ENCODE assay signal across 8 mouse cellular contexts in the genomic region with DNA sequence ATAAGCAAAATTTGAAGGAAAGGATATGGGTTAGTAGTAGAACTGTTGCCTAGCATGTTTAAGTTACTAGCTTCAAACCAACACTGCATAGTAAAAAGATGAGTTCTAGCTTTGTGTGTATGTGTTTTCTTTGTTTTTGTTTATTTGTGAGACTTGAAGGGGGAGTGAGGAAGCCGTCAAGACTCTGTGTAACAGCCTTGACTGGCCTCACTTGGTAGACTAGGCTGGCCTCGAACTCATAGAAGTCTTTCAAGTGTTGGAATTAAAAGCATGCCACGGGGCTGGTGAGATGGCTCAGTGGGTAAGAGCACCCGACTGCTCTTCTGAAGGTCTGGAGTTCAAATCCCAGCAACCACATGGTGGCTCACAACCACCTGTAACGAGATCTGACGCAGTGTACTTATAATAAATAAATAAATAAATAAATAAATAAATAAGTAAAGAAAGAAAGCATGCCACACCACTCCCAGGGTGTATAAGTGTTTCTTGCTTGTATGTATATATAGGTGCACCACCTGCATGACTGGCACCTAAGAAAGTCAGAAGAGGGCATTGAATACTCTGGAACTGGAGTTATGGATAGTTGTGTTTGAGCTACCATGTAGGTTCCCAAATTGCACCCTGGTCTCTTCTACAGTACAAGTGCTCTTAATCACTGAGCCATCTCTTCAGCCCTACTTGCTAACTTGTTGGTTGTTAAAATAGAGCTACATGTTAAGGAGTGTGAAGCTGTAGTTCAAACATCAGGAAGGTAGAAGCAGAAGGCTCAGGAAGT. TPM values are rescaled to one million over a fixed set of nuclear protein-coding genes. Genes with fewer than 3 reads are reported as not detected.
DNase-seq lines count a peak whose midpoint lies in the region; ATAC-seq lines count a peak whose summit lies in the region.

No protein-coding gene starts in this region.

- intact Hi-C loops in heart, postnatal 10 days (cut with DNase I) = loop anchor here (2.0 kb wide), 1 partner anchor 47 kb away; no protein-coding TSS in a partner anchor

- no peaks in the 10 kb centered on the region for H3K9me3 ChIP-seq in heart, embryonic 15.5 days (replicated peaks)
- no peaks in the 10 kb centered on the region for H3K9me3 ChIP-seq in forebrain, embryonic 12.5 days
- no peaks in the 10 kb centered on the region for H3K9me3 ChIP-seq in megakaryocyte, embryonic 14.5 days

- DNase-seq in heart, postnatal 10 days = no peak
- peak; percentile 24 to 35 for DNase-seq in B cell, adult 2 months
- DNase-seq in left cerebral cortex, adult 9 months (ENCODE audit: low spot score in 2 of 2) = no peak
- no peak for DNase-seq in kidney, adult 8-10 months

- H3K27ac ChIP-seq in heart, embryonic 15.5 days = peak overlapping the region; percentile 83
- peak overlapping the region; percentile 76 for H3K27ac ChIP-seq in forebrain, embryonic 12.5 days

- no peaks in the 10 kb centered on the region for H3K27me3 ChIP-seq in heart, embryonic 15.5 days
- H3K27me3 ChIP-seq in forebrain, embryonic 12.5 days = no peaks in the 10 kb centered on the region
- H3K27me3 ChIP-seq in megakaryocyte, embryonic 14.5 days (replicated peaks) = no peaks in the 10 kb centered on the region

- H3K4me2 ChIP-seq in heart, embryonic 15.5 days = peak overlapping the region; percentile 73; the same call in 1 of the 2 replicates
- no peak overlapping the region; the same call in 1 of the 2 replicates for H3K4me2 ChIP-seq in forebrain, embryonic 12.5 days

- ATAC-seq in heart, embryonic 15.5 days (replicated peaks; ENCODE audit: insufficient number of reproducible peaks, insufficient read depth, low FRiP score, low read depth) = no peak
- ATAC-seq in forebrain, embryonic 12.5 days (ENCODE audit: low FRiP score) = no peak
- ATAC-seq in cerebellum, adult (ENCODE audit: insufficient number of reproducible peaks, low FRiP score, low TSS enrichment) = no peak

- peaks cover 18% of the 10 kb centered on the region for H3K4me1 ChIP-seq in heart, embryonic 15.5 days (replicated peaks)
- H3K4me1 ChIP-seq in forebrain, embryonic 12.5 days = peaks cover 19% of the 10 kb centered on the region
- H3K4me1 ChIP-seq in megakaryocyte, embryonic 14.5 days = peaks cover 50% of the 10 kb centered on the region

- WGBS in heart, embryonic 15.5 days = 35% methylated on average over 6 of the region's 6 CpGs
- 51% methylated on average over 6 of the region's 6 CpGs for WGBS in forebrain, embryonic 12.5 days

- no peak overlapping the region for H3K4me3 ChIP-seq in heart, embryonic 15.5 days
- no peak overlapping the region for H3K4me3 ChIP-seq in forebrain, embryonic 12.5 days (replicated peaks)
- H3K4me3 ChIP-seq in megakaryocyte, embryonic 14.5 days (replicated peaks) = peak overlapping the region; percentile 17

- peak overlapping the region; percentile 17; the same call in 1 of the 2 replicates for H3K9ac ChIP-seq in heart, embryonic 15.5 days
- H3K9ac ChIP-seq in forebrain, embryonic 12.5 days = no peak overlapping the region

- no peaks in the 10 kb centered on the region for H3K36me3 ChIP-seq in heart, embryonic 15.5 days
- H3K36me3 ChIP-seq in forebrain, embryonic 12.5 days (replicated peaks) = no peaks in the 10 kb centered on the region
- H3K36me3 ChIP-seq in megakaryocyte, embryonic 14.5 days (replicated peaks; ENCODE audit: low read length) = no peaks in the 10 kb centered on the region

RNA-seq across cellular contexts. Expression of a gene that starts 18.9 kb away (rescaled TPM):
- 0.24 and 0.27 TPM in 2 replicates for polyA plus RNA-seq in heart, embryonic 15.5 days (2015; fragmentation: Nextera tagmentation; extraction: Ambion mirVana)
- total RNA-seq in heart, postnatal 10 days (2021) = under 1 TPM; 0.10 to 0.47 TPM
- 0.35 and 0.42 TPM in 2 replicates for polyA plus RNA-seq in forebrain, embryonic 12.5 days (2016; fragmentation: Nextera tagmentation; extraction: Ambion mirVana)
- polyA plus RNA-seq in megakaryocyte, embryonic 14.5 days (2012; ENCODE audit: insufficient read depth, low replicate concordance) = not detected in 2 replicates

RNA-seq across cellular contexts. Expression of a gene that starts 19.0 kb away (rescaled TPM):
- polyA plus RNA-seq in heart, embryonic 15.5 days (2015; fragmentation: Nextera tagmentation; extraction: Ambion mirVana) = 8.5 and 9.5 TPM in 2 replicates
- total RNA-seq in heart, postnatal 10 days (2021) = 1 to 10 TPM; 3.7 to 4.4 TPM
- 11.8 and 12.1 TPM in 2 replicates for polyA plus RNA-seq in forebrain, embryonic 12.5 days (2016; fragmentation: Nextera tagmentation; extraction: Ambion mirVana)
- polyA plus RNA-seq in megakaryocyte, embryonic 14.5 days (2012; ENCODE audit: insufficient read depth, low replicate concordance) = 0.22 TPM in 1 of 2 replicates, not detected in the other

Comparison
In these comparisons a context has a peak if more than half of its experiments do, and no peak if none do; other contexts are left out.
1. DNase-seq: peak in B cell, adult 2 months (2 of 2); none in heart, postnatal 10 days (0 of 2), left cerebral cortex, adult 9 months (0 of 2) and kidney, adult 8-10 months (0 of 2).